Mouse (Mus musculus) embryonic facial prominence, embryonic 10.5 days (tissue): ENCODE results near the gene Gmip. TPM values are rescaled to one million over a fixed set of nuclear protein-coding genes. Genes with fewer than 3 reads are reported as not detected.

Experiments used
- DNase-seq: peaks from one replicate; pipeline ENCODE4 v3.0.0-alpha.2; 2017; ENCODE audit warnings: low spot score
- H3K27ac ChIP-seq: fragments of 300-500 bp; sonication (generic); replicated peaks from 2 replicates; pipeline ENCODE4 v1.5.1; 2016; ENCODE audit warnings: mild to moderate bottlenecking
- H3K27me3 ChIP-seq: fragments of 300-500 bp; sonication (generic); replicated peaks from 2 replicates; pipeline ENCODE4 v1.6.1; 2016; ENCODE audit warnings: low read depth, mild to moderate bottlenecking; ENCODE audit not compliant: poor library complexity, severe bottlenecking
- H3K36me3 ChIP-seq: fragments of 300-500 bp; sonication (generic); replicated peaks from 2 replicates; pipeline ENCODE4 v1.6.1; 2016; ENCODE audit warnings: mild to moderate bottlenecking, moderate library complexity
- H3K4me1 ChIP-seq: fragments of 300-500 bp; sonication (generic); 2 replicates; pipeline ENCODE4 v1.6.1; 2016
- H3K4me3 ChIP-seq: fragments of 300-500 bp; sonication (generic); 2 replicates; pipeline ENCODE4 v1.5.1; 2016; ENCODE audit warnings: mild to moderate bottlenecking, moderate library complexity
- H3K9me3 ChIP-seq: fragments of 300-500 bp; sonication (generic); 2 replicates; pipeline ENCODE4 v1.6.1; 2016; ENCODE audit warnings: mild to moderate bottlenecking
- WGBS: fragments of 180-500 bp; shearing (Covaris S2); methylation state at CpG from one replicate; pipeline ENCODE4 v1.1.7; 2016; 5-methylcytosine and 5-hydroxymethylcytosine counted together
- polyA plus RNA-seq: library from polyadenylated mRNA; unstranded; fragments of >200 nt; fragmentation: Nextera tagmentation; extraction: Ambion mirVana; gene quantifications from 2 replicates; pipeline ENCODE4 v1.2.1, GENCODE M21; 2016

Gene Gmip
- polyA plus RNA-seq, 1 experiment from 2014 or later, result 10.6 TPM

- H3K36me3 ChIP-seq, result peaks cover 40% of the 10 kb centered on the region
- WGBS, result under 1% methylated on average over 48 of the region's 48 CpGs
- no peaks in the 10 kb centered on the region for H3K9me3 ChIP-seq
- no peaks in the 10 kb centered on the region for H3K27me3 ChIP-seq
- peaks cover 25% of the 10 kb centered on the region for H3K4me1 ChIP-seq
- H3K4me3 ChIP-seq, result peak overlapping the region; percentile 100
- peak overlapping the region; percentile 96 for H3K27ac ChIP-seq
- DNase-seq, result peak; percentile 73
Measured at GRCm38 (mm10) chr8:69791415-69792068, 16.9 kb upstream of the Gmip start.

GRCm38 (mm10) chr8:69793666-69794065, 14.8 kb upstream of the Gmip start:
- H3K36me3 ChIP-seq, result peaks cover 61% of the 10 kb centered on the region
- no peaks in the 10 kb centered on the region for H3K9me3 ChIP-seq
- H3K27me3 ChIP-seq, result no peaks in the 10 kb centered on the region
- DNase-seq, result no peak
- 89% methylated on average over 4 of the region's 4 CpGs for WGBS
- no peak overlapping the region for H3K27ac ChIP-seq
- peaks cover 25% of the 10 kb centered on the region for H3K4me1 ChIP-seq
- H3K4me3 ChIP-seq, result no peak overlapping the region

GRCm38 (mm10) chr8:69794096-69794495, 14.4 kb upstream of the Gmip start:
- peaks cover 25% of the 10 kb centered on the region for H3K4me1 ChIP-seq
- 93% methylated on average over 3 of the region's 3 CpGs for WGBS
- no peak for DNase-seq
- H3K4me3 ChIP-seq, result no peak overlapping the region
- H3K27me3 ChIP-seq, result no peaks in the 10 kb centered on the region
- H3K36me3 ChIP-seq, result peaks cover 66% of the 10 kb centered on the region
- H3K9me3 ChIP-seq, result no peaks in the 10 kb centered on the region
- no peak overlapping the region for H3K27ac ChIP-seq

- no peak overlapping the region for H3K4me3 ChIP-seq
- H3K27ac ChIP-seq, result no peak overlapping the region
- H3K36me3 ChIP-seq, result peaks cover 74% of the 10 kb centered on the region
- no peaks in the 10 kb centered on the region for H3K9me3 ChIP-seq
- peaks cover 22% of the 10 kb centered on the region for H3K4me1 ChIP-seq
- no peaks in the 10 kb centered on the region for H3K27me3 ChIP-seq
- DNase-seq, result no peak
- 94% methylated on average over 6 of the region's 6 CpGs for WGBS
Measured at GRCm38 (mm10) chr8:69794901-69795300, 13.6 kb upstream of the Gmip start.

GRCm38 (mm10) chr8:69796721-69797345, 11.6 kb upstream of the Gmip start:
- Histone ChIP-seq H3K9me3 (no peaks in the 10 kb centered on the region), H3K36me3 (peaks cover 93% of the 10 kb centered on the region), H3K27me3 (no peaks in the 10 kb centered on the region), H3K4me3 (no peak overlapping the region), H3K27ac (no peak overlapping the region), H3K4me1 (peaks cover 16% of the 10 kb centered on the region)
- DNase-seq, result no peak
- 95% methylated on average over 16 of the region's 16 CpGs for WGBS

GRCm38 (mm10) chr8:69797661-69798060, 10.8 kb upstream of the Gmip start:
- Histone ChIP-seq H3K9me3 (no peaks in the 10 kb centered on the region), H3K27ac (no peak overlapping the region), H3K36me3 (peaks cover 100% of the 10 kb centered on the region), H3K27me3 (no peaks in the 10 kb centered on the region), H3K4me3 (no peak overlapping the region), H3K4me1 (peaks cover 7% of the 10 kb centered on the region)
- DNase-seq, result no peak
- 94% methylated on average over 10 of the region's 10 CpGs for WGBS

- DNase-seq, result no peak
- H3K27ac ChIP-seq, result no peak overlapping the region
- H3K4me1 ChIP-seq, result no peaks in the 10 kb centered on the region
- whole genome bisulfite sequencing, result 91% methylated on average over 8 of the region's 8 CpGs
- no peaks in the 10 kb centered on the region for H3K9me3 ChIP-seq
- no peak overlapping the region for H3K4me3 ChIP-seq
- H3K36me3 ChIP-seq, result peaks cover 100% of the 10 kb centered on the region
- H3K27me3 ChIP-seq, result no peaks in the 10 kb centered on the region
Measured at GRCm38 (mm10) chr8:69799261-69799660, 9.2 kb upstream of the Gmip start.

GRCm38 (mm10) chr8:69799946-69800345, 8.5 kb upstream of the Gmip start:
- Histone ChIP-seq H3K36me3 (peaks cover 100% of the 10 kb centered on the region), H3K27me3 (no peaks in the 10 kb centered on the region)
- WGBS, result 92% methylated on average over 5 of the region's 5 CpGs

GRCm38 (mm10) chr8:69801796-69802195, 6.7 kb upstream of the Gmip start:
- Histone ChIP-seq H3K4me3 (no peak overlapping the region), H3K27me3 (no peaks in the 10 kb centered on the region), H3K9me3 (no peaks in the 10 kb centered on the region), H3K27ac (no peak overlapping the region), H3K4me1 (no peaks in the 10 kb centered on the region), H3K36me3 (peaks cover 100% of the 10 kb centered on the region)
- 90% methylated on average over 4 of the region's 4 CpGs for WGBS
- DNase-seq, result no peak

More at GRCm38 (mm10) chr8:69799946-69800345, 8.5 kb upstream of the Gmip start:
- H3K27ac ChIP-seq, result no peak overlapping the region
- no peaks in the 10 kb centered on the region for H3K9me3 ChIP-seq
- no peak for DNase-seq
- no peak overlapping the region for H3K4me3 ChIP-seq
- no peaks in the 10 kb centered on the region for H3K4me1 ChIP-seq

GRCm38 (mm10) chr8:69802216-69802615, 6.3 kb upstream of the Gmip start:
- Histone ChIP-seq H3K36me3 (peaks cover 100% of the 10 kb centered on the region), H3K9me3 (no peaks in the 10 kb centered on the region), H3K4me1 (no peaks in the 10 kb centered on the region), H3K27ac (no peak overlapping the region), H3K4me3 (no peak overlapping the region), H3K27me3 (no peaks in the 10 kb centered on the region)
- no peak for DNase-seq

GRCm38 (mm10) chr8:69803366-69803765, 5.1 kb upstream of the Gmip start:
- no peak for DNase-seq
- Histone ChIP-seq H3K4me3 (no peak overlapping the region), H3K9me3 (no peaks in the 10 kb centered on the region), H3K4me1 (peaks cover 3% of the 10 kb centered on the region), H3K27me3 (no peaks in the 10 kb centered on the region), H3K36me3 (peaks cover 100% of the 10 kb centered on the region), H3K27ac (no peak overlapping the region)
- 97% methylated on average over 7 of the region's 7 CpGs for WGBS

GRCm38 (mm10) chr8:69804537-69804936, 3.9 kb upstream of the Gmip start:
- WGBS, result 93% methylated on average over 6 of the region's 6 CpGs

GRCm38 (mm10) chr8:69805086-69805485, 3.4 kb upstream of the Gmip start:
- H3K4me3 ChIP-seq, result no peak overlapping the region
- peaks cover 20% of the 10 kb centered on the region for H3K4me1 ChIP-seq
- H3K27me3 ChIP-seq, result no peaks in the 10 kb centered on the region
- no peak for DNase-seq
- H3K36me3 ChIP-seq, result peaks cover 85% of the 10 kb centered on the region
- no peaks in the 10 kb centered on the region for H3K9me3 ChIP-seq
- H3K27ac ChIP-seq, result no peak overlapping the region
- WGBS, result 92% methylated on average over 10 of the region's 10 CpGs

More at GRCm38 (mm10) chr8:69804537-69804936, 3.9 kb upstream of the Gmip start:
- Histone ChIP-seq H3K4me3 (no peak overlapping the region), H3K4me1 (peaks cover 15% of the 10 kb centered on the region), H3K27me3 (no peaks in the 10 kb centered on the region), H3K36me3 (peaks cover 89% of the 10 kb centered on the region), H3K27ac (no peak overlapping the region), H3K9me3 (no peaks in the 10 kb centered on the region)
- no peak for DNase-seq
